Mouse (Mus musculus) heart, adult 9 months (tissue): ENCODE measurements around the gene Tpcn1.

ENCODE experiments used
- DNase-seq, 2 experiments: peaks; one replicate each; pipeline ENCODE4 v3.0.0; 2022; ENCODE audit warnings: low spot score in 2 of 2

Tpcn1 gene

DNA sequence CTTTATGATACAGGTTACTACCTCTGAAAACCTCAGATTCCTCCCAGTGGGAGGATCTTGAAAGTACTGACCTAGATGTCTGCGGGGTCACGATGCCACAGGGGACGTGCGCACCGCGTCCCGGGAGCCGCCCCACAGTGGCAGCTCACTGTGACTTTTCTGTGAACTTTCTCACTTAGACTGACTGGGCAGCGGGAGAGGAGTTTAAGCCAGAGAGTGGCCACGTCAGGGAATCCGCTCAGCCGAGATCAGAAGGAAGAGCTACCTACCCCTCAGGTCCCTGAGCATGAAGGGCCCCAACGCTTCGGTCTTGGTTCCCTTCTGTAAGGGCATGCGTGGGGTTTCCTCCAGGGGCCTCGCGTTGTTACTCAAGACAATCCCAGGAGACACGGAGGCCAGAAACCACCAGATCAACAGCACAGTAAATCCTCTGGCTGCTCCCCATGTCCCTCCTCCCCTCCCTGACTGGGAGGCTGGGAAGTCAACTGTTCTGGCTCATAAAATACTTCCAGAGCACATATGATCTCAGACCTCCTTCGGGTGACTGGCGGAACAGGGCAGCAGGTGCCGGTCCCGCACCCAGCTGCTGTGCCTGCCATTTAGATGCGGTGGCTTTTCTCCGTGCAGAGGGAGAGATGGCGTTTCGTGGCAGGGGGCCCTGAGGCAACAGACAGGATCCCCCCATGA lies 9.1 kb downstream of the Tpcn1 start:
- DNase-seq, result peak; percentile 81

- peak; percentile 70 to 83 for DNase-seq
Observed at GRCm38 (mm10) chr5:120578504-120579081, 9.9 kb downstream of the Tpcn1 start.

DNA sequence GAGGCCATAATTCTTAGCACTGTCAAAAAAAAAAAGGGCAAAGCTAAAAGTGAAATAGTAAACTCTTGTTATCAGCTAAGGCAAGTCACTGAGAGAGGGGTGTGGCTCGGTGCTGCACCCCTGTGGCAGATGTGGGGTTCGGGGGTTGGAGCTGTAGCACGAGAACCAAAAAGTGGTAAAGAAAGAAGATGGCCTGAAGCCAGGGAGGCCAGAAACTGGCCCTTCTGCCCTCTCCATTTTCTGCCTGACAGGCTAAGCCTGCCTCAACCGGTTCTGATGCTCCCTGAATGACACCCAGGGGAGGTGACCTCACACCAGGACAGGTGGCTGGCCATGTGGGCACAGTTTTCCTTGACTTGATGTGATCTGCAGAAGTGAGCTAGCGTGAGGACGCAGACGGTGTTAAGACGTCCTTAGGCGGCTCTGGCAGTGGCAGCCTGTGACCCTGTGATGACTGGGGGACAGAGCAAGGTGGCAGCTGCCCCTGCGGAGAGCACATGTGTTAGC lies 10.5 kb downstream of the Tpcn1 start:
- peak in 1 of 2 experiments; percentile 22 for DNase-seq

- no peak for DNase-seq
Observed at GRCm38 (mm10) chr5:120576781-120577301, 11.6 kb downstream of the Tpcn1 start.

DNA sequence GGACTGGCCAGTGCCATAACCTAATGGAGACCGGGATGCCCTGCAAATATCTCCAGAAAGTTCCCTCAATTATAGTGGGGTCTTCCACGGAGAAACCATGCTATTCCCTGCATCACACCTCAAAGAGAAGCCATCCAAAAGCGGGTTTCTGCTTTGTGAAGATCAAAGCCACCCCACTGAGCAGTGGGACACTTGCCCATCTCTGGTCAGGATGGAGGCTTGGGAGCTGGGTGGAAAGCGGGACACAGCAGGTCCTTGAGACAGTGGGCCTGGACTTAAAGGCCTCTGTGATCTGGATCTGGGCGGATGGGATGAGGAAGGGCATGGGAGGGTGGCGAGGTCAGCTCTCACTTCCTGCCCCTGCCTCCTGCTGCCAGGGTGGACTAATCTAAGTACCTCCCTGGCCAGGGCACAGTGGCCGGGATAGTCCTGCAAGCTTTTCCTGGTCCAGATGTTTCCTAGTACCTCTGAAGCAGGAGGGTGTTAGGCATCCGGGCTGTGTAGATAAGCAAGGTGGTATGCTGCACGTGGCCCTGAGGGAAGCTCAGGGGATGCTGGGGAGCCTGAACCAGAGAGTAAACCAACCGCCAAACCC lies 13.9 kb downstream of the Tpcn1 start:
- no peak for DNase-seq

- DNase-seq, result no peak
Observed at GRCm38 (mm10) chr5:120571056-120571740, 17.3 kb downstream of the Tpcn1 start.

GRCm38 (mm10) chr5:120570289-120570897 lies 18.1 kb downstream of the Tpcn1 start:
- peak in 1 of 2 experiments; percentile 61 for DNase-seq

- DNase-seq, result no peak
Observed at GRCm38 (mm10) chr5:120569791-120570190, 18.7 kb downstream of the Tpcn1 start.

GRCm38 (mm10) chr5:120568964-120569363 lies 19.5 kb downstream of the Tpcn1 start:
- no peak for DNase-seq

DNA sequence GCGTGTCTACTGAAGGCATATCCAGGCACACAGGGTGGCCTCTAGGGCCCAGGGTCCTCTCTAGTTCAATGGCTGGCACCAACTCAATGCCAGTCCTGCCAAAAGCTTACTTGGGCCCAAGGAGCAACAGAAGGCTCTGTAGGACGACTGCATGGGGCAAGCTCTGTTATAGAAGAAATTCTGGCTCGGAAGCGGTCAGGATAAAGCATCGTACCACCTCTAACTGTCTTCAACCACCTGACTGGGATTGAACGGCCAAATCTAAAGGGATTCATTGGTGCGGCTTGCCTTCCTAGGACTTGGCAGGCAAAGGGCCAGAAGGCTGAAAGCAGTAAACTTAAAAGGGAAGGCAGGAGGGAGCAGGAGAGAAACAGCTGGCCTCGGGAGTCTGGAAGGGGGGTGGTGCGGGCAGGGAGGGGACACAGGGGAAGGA lies 20.1 kb downstream of the Tpcn1 start:
- no peak for DNase-seq

DNA sequence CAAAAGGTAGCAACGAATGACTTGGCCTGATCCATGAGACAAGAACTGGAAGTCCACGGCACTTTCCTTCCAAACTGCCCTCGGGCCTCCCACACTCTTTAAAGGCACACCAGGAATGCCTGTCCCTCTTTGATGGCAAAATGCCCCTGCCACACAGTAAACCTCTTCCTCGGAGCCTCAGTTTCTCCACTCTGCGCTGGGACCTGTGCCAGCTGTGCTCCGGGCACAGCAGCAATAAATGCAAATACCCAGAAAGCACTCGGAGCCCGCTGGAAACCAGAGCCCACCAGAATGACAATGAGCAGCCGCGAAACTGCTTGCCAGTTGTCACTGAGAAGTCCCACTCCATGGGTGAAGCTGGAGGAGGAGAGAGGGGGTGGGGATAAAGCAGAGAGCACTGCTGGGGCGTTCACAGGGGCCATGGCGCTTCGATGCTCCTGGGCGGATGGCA lies 20.7 kb downstream of the Tpcn1 start:
- no peak for DNase-seq

- DNase-seq, result peak; percentile 66 to 74
Observed at GRCm38 (mm10) chr5:120567253-120567701, 21.2 kb downstream of the Tpcn1 start.

GRCm38 (mm10) chr5:120566681-120567252 lies 21.7 kb downstream of the Tpcn1 start:
- DNase-seq, result peak in 1 of 2 experiments; percentile 55

GRCm38 (mm10) chr5:120566101-120566500 lies 22.4 kb downstream of the Tpcn1 start:
- peak in 1 of 2 experiments; percentile 57 for DNase-seq

DNA sequence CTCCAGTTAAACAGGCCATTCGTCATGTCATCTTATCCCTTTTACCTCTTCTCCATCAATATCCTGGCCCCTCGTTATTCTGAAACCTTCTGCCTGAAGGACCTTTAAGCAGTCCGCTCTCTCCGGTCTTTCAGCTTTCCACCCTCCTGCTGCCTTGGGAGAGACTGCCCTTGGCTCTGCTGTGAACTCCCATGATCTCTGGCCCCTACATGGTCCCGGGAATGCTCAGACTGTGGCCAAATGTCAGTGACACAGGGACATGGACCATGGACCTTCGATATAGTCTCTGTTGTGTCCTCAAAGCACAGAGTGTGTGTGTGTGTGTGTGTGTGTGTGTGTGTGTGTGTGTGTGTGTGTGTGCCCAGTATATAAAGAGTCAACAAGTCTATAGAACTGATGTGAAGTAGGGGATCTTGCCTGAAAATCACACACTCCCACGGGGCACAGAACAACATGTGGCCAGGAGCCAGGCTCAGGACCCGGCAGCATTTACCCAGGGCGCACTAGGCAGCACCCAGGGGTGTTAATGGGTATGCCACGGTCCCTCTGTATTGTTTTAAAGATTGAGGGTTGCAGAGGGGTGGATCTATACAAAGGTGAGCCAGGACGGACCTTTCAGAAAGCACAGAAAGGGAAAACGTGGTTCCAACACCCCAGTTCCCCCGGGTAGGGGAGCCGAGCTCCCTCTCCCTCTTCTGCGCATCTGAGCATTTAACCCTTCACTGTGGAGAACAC lies 23.1 kb downstream of the Tpcn1 start:
- no peak for DNase-seq

GRCm38 (mm10) chr5:120563914-120564311 lies 24.6 kb downstream of the Tpcn1 start:
- DNase-seq, result no peak

DNA sequence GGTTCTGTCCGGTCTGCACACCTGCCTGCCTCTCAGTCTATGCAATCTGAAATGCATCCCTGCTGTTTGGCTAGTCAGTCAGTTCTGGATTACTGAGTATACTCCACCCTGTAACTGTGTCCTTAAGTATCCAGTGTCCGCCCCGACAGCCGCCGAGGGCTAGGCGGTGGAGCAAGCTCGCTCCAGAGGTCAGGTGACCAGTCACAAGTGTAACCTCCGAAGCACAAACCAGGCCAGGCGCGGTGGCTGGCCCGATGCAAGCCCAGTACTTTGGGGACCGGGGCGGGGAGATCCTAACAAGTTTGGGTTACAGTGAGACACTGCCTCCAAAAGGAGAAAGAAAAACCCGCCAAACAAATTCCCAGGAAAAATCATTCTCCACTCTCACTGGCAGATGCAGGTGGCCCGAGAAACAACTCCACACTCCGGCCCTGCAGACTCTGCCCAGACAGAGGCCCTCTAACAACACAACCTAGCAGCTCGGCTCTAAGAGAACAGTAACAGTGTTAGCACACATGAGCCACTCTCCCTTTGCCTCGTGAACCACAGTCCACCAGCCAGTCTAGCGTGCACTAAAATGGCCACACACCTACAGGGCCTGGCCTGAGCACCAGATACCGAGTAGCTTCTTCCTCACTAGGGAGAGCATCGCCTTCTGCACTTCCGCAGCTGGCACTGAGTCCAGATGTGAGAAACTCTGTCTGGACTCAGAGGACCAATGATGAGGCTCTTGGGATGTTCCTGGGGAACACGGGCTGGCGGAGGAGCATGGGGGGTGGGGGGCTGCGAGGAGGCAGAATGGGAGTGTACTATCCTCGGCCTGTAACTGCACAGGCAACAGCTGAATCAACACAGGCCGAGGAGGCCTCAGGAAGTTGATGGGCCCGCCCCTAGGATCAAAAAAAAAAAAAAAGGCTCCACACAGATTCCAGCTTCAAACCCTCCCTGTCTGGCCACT lies 25.2 kb downstream of the Tpcn1 start:
- DNase-seq, result peak; percentile 78 to 80

GRCm38 (mm10) chr5:120560616-120561311 lies 27.7 kb downstream of the Tpcn1 start:
- DNase-seq, result peak; percentile 84 to 85
